Mouse (Mus musculus) 3134 (cell line): ENCODE results near the gene Pdhx.

Source experiments
- DNase-seq: peaks from one replicate; pipeline ENCODE4 v3.0.0-alpha.2; 2011; ENCODE audit warnings: low spot score; ENCODE audit not compliant: insufficient read length; ENCODE audit errors: extremely low read depth

The Pdhx gene

GRCm38 (mm10) chr2:103066683-103067551 lies 6.4 kb downstream of the Pdhx start:
- DNase-seq, result no peak

- no peak for DNase-seq
Observed at GRCm38 (mm10) chr2:103062865-103063264, 10.4 kb downstream of the Pdhx start.

GRCm38 (mm10) chr2:103058266-103058665 lies 15.0 kb downstream of the Pdhx start:
- no peak for DNase-seq

- DNase-seq, result no peak
Observed at GRCm38 (mm10) chr2:103055820-103056219, 17.5 kb downstream of the Pdhx start.

GRCm38 (mm10) chr2:103051937-103052893 lies 21.1 kb downstream of the Pdhx start:
- DNase-seq, result no peak

- DNase-seq, result no peak
Observed at GRCm38 (mm10) chr2:103045286-103045685, 28.0 kb downstream of the Pdhx start.

- no peak for DNase-seq
Observed at GRCm38 (mm10) chr2:103040896-103041295, 32.4 kb downstream of the Pdhx start.

- no peak for DNase-seq
Observed at GRCm38 (mm10) chr2:103037831-103038230, 35.5 kb downstream of the Pdhx start.

- DNase-seq, result no peak
Observed at GRCm38 (mm10) chr2:103022728-103023127, 50.6 kb downstream of the Pdhx start.

- DNase-seq, result no peak
Observed at GRCm38 (mm10) chr2:103020191-103020987, 52.9 kb downstream of the Pdhx start.

- DNase-seq, result no peak
Observed at GRCm38 (mm10) chr2:103018817-103019494, 54.4 kb downstream of the Pdhx start.

- no peak for DNase-seq
Observed at GRCm38 (mm10) chr2:103017391-103017824, 55.9 kb downstream of the Pdhx start.

- DNase-seq, result no peak
Observed at GRCm38 (mm10) chr2:103016089-103016488, 57.2 kb downstream of the Pdhx start.

- DNase-seq, result peak; percentile 14
Observed at GRCm38 (mm10) chr2:103012782-103013575, 60.3 kb downstream of the Pdhx start.

- no peak for DNase-seq
Observed at GRCm38 (mm10) chr2:103008221-103008620, 65.1 kb downstream of the Pdhx start.

- no peak for DNase-seq
Observed at GRCm38 (mm10) chr2:103004599-103004998, 68.7 kb downstream of the Pdhx start.

GRCm38 (mm10) chr2:102999153-102999575 lies 74.1 kb downstream of the Pdhx start:
- DNase-seq, result no peak

- no peak for DNase-seq
Observed at GRCm38 (mm10) chr2:102998356-102998755, 75.0 kb downstream of the Pdhx start.

- no peak for DNase-seq
Observed at GRCm38 (mm10) chr2:102997874-102998273, 75.4 kb downstream of the Pdhx start.
